ENCODE assay signal across 27 mouse cellular contexts in genomic region chr13:113699928-113700327, GRCm38 (mm10). TPM values are rescaled to one million over a fixed set of nuclear protein-coding genes. Genes with fewer than 3 reads are reported as not detected.
DNase-seq lines count a peak whose midpoint lies in the region; ATAC-seq and TF ChIP-seq lines count a peak whose summit lies in the region.
"Had no signal": no experiment of that assay in that cellular context is flagged by ENCODE, and none has a peak within 500 bp of the region (broad histone marks: within the 10 kb centered on the region; RNA-seq: fewer than 3 reads in every experiment).

No protein-coding gene starts in this region.

- H3K4me2 ChIP-seq in hindbrain, embryonic 14.5 days (replicated peaks): 0 out of 2 replicates have a peak overlapping the region, but pooled peaks have one; percentile 3
- H3K4me2 ChIP-seq in hindbrain, embryonic 12.5 days (replicated peaks): no peak overlapping the region
- no peak overlapping the region for H3K4me2 ChIP-seq in midbrain, embryonic 11.5 days
- no peak overlapping the region for H3K4me2 ChIP-seq in midbrain, embryonic 13.5 days (replicated peaks)
- peak overlapping the region; percentile 41 for H3K4me2 ChIP-seq in liver, embryonic 13.5 days
- H3K4me2 ChIP-seq in midbrain, postnatal 0 days (ENCODE audit: low read depth, low read length, poor library complexity, severe bottlenecking): peak overlapping the region; percentile 33
- H3K4me2 ChIP-seq: embryonic facial prominence, embryonic 12.5 days; heart, embryonic 13.5 days; kidney, embryonic 15.5 days; limb, embryonic 15.5 days had no signal

- H3K27me3 ChIP-seq in hindbrain, embryonic 14.5 days (ENCODE audit: control insufficient read depth, insufficient read depth, low read length): no peaks in the 10 kb centered on the region
- H3K27me3 ChIP-seq in hindbrain, embryonic 12.5 days: no peaks in the 10 kb centered on the region
- no peaks in the 10 kb centered on the region for H3K27me3 ChIP-seq in midbrain, embryonic 11.5 days (ENCODE audit: control insufficient read depth, insufficient read depth, low read length)
- H3K27me3 ChIP-seq in midbrain, embryonic 13.5 days: no peaks in the 10 kb centered on the region
- no peaks in the 10 kb centered on the region for H3K27me3 ChIP-seq in liver, embryonic 13.5 days
- no peaks in the 10 kb centered on the region for H3K27me3 ChIP-seq in midbrain, postnatal 0 days (ENCODE audit: insufficient read depth, low read length)
- H3K27me3 ChIP-seq: embryonic facial prominence, embryonic 12.5 days; heart, embryonic 13.5 days; kidney, embryonic 15.5 days; limb, embryonic 15.5 days; megakaryocyte, embryonic 14.5 days; Patski had no signal

- no peaks in the 10 kb centered on the region for H3K9me3 ChIP-seq in hindbrain, embryonic 14.5 days (ENCODE audit: control insufficient read depth, low read length)
- no peaks in the 10 kb centered on the region for H3K9me3 ChIP-seq in hindbrain, embryonic 12.5 days (replicated peaks)
- no peaks in the 10 kb centered on the region for H3K9me3 ChIP-seq in midbrain, embryonic 11.5 days (ENCODE audit: control insufficient read depth, low read length)
- H3K9me3 ChIP-seq in midbrain, embryonic 13.5 days: 0 out of 2 replicates have a peak, but pooled peaks cover 2% of the 10 kb centered on the region
- H3K9me3 ChIP-seq in liver, embryonic 13.5 days (replicated peaks): no peaks in the 10 kb centered on the region
- no peaks in the 10 kb centered on the region for H3K9me3 ChIP-seq in midbrain, postnatal 0 days (ENCODE audit: low read length)
- H3K9me3 ChIP-seq: limb, embryonic 15.5 days had no signal

- no peaks in the 10 kb centered on the region for H3K36me3 ChIP-seq in hindbrain, embryonic 14.5 days (replicated peaks; ENCODE audit: control insufficient read depth, insufficient read depth)
- no peaks in the 10 kb centered on the region for H3K36me3 ChIP-seq in hindbrain, embryonic 12.5 days
- H3K36me3 ChIP-seq in midbrain, embryonic 11.5 days (ENCODE audit: control insufficient read depth, insufficient read depth, low read length): no peaks in the 10 kb centered on the region
- H3K36me3 ChIP-seq in midbrain, embryonic 13.5 days: no peaks in the 10 kb centered on the region
- no peaks in the 10 kb centered on the region for H3K36me3 ChIP-seq in liver, embryonic 13.5 days
- H3K36me3 ChIP-seq in midbrain, postnatal 0 days (ENCODE audit: insufficient read depth, low read length): no peaks in the 10 kb centered on the region
- H3K36me3 ChIP-seq: embryonic facial prominence, embryonic 12.5 days; heart, embryonic 13.5 days; kidney, embryonic 15.5 days; limb, embryonic 15.5 days had no signal

- TF ChIP-seq CTCF in midbrain, postnatal 0 days (IDR thresholded peaks at IDR 0.05): no peak

- DNase-seq in hindbrain, embryonic 14.5 days (ENCODE audit: low spot score): no peak
- DNase-seq in midbrain, embryonic 11.5 days (ENCODE audit: low spot score, missing footprints): peak; percentile 45
- DNase-seq in liver, embryonic 13.5 days: no peak
- DNase-seq in midbrain, postnatal 0 days (ENCODE audit: low spot score): no peak
- no peak for DNase-seq in thymus, postnatal 10 days (ENCODE audit: low spot score in 2 of 2)
- DNase-seq: adrenal gland, adult 2 months; cerebellum, adult 11-12 months; gastrocnemius, postnatal 14 days; heart, adult 18-20 months; heart, postnatal 14 days; kidney, adult 11 months; kidney, postnatal 36 days; lung, postnatal 36 days; spleen, adult 18-20 months; thymus, postnatal 25 days had no signal

- no peak overlapping the region for H3K9ac ChIP-seq in hindbrain, embryonic 14.5 days
- no peak overlapping the region for H3K9ac ChIP-seq in hindbrain, embryonic 12.5 days
- no peak overlapping the region for H3K9ac ChIP-seq in midbrain, embryonic 11.5 days (ENCODE audit: low read length)
- no peak overlapping the region for H3K9ac ChIP-seq in midbrain, embryonic 13.5 days (replicated peaks)
- H3K9ac ChIP-seq in liver, embryonic 13.5 days: no peak overlapping the region
- H3K9ac ChIP-seq in midbrain, postnatal 0 days (replicated peaks; ENCODE audit: low read length, poor library complexity, severe bottlenecking): no peak overlapping the region
- H3K9ac ChIP-seq: embryonic facial prominence, embryonic 12.5 days; heart, embryonic 13.5 days; kidney, embryonic 15.5 days; limb, embryonic 15.5 days had no signal

- 0 out of 2 replicates have a peak overlapping the region, but pooled peaks have one; percentile 9 for H3K27ac ChIP-seq in hindbrain, embryonic 14.5 days
- H3K27ac ChIP-seq in hindbrain, embryonic 12.5 days: no peak overlapping the region
- no peak overlapping the region for H3K27ac ChIP-seq in midbrain, embryonic 11.5 days (ENCODE audit: low read depth, low read length)
- H3K27ac ChIP-seq in midbrain, embryonic 13.5 days: no peak overlapping the region
- no peak overlapping the region for H3K27ac ChIP-seq in liver, embryonic 13.5 days
- H3K27ac ChIP-seq in midbrain, postnatal 0 days (ENCODE audit: low read depth, low read length): no peak overlapping the region
- H3K27ac ChIP-seq: embryonic facial prominence, embryonic 12.5 days; heart, embryonic 13.5 days; kidney, embryonic 15.5 days; limb, embryonic 15.5 days had no signal

- 91% methylated on average over 8 of the region's 8 CpGs for whole genome bisulfite sequencing in hindbrain, embryonic 14.5 days
- WGBS in hindbrain, embryonic 12.5 days: 94% methylated on average over 8 of the region's 8 CpGs
- 88% methylated on average over 8 of the region's 8 CpGs for WGBS in midbrain, embryonic 11.5 days
- 77% methylated on average over 8 of the region's 8 CpGs for WGBS in midbrain, embryonic 13.5 days
- 88% methylated on average over 8 of the region's 8 CpGs for WGBS in liver, embryonic 13.5 days (ENCODE audit: insufficient replicate concordance)
- WGBS in midbrain, postnatal 0 days: 66% methylated on average over 8 of the region's 8 CpGs

- ATAC-seq in hindbrain, embryonic 14.5 days (ENCODE audit: low FRiP score): no peak
- no peak for ATAC-seq in hindbrain, embryonic 12.5 days (ENCODE audit: low FRiP score)
- no peak for ATAC-seq in midbrain, embryonic 11.5 days (ENCODE audit: low FRiP score)
- ATAC-seq in midbrain, embryonic 13.5 days: no peak
- ATAC-seq in liver, embryonic 13.5 days (ENCODE audit: low read depth): no peak
- no peak for ATAC-seq in midbrain, postnatal 0 days (ENCODE audit: low FRiP score)
- ATAC-seq: Patski had no signal

- no peak overlapping the region for H3K4me3 ChIP-seq in hindbrain, embryonic 14.5 days (replicated peaks; ENCODE audit: low read length)
- H3K4me3 ChIP-seq in hindbrain, embryonic 12.5 days: no peak overlapping the region
- H3K4me3 ChIP-seq in midbrain, embryonic 11.5 days (ENCODE audit: low read depth, low read length): no peak overlapping the region
- no peak overlapping the region for H3K4me3 ChIP-seq in midbrain, embryonic 13.5 days (replicated peaks)
- no peak overlapping the region for H3K4me3 ChIP-seq in liver, embryonic 13.5 days (replicated peaks)
- no peak overlapping the region for H3K4me3 ChIP-seq in midbrain, postnatal 0 days (ENCODE audit: low read depth, low read length)
- H3K4me3 ChIP-seq: embryonic facial prominence, embryonic 12.5 days; heart, embryonic 13.5 days; kidney, embryonic 15.5 days; limb, embryonic 15.5 days had no signal

- peaks cover 18% of the 10 kb centered on the region; the same call in 1 of the 2 replicates for H3K4me1 ChIP-seq in hindbrain, embryonic 14.5 days (replicated peaks; ENCODE audit: control insufficient read depth, insufficient read depth, low read length)
- 0 out of 2 replicates have a peak, but pooled peaks cover 4% of the 10 kb centered on the region for H3K4me1 ChIP-seq in hindbrain, embryonic 12.5 days
- peaks cover 4% of the 10 kb centered on the region for H3K4me1 ChIP-seq in midbrain, embryonic 11.5 days (ENCODE audit: control insufficient read depth, insufficient read depth, low read length)
- peaks cover 34% of the 10 kb centered on the region for H3K4me1 ChIP-seq in midbrain, embryonic 13.5 days (replicated peaks)
- peaks cover 12% of the 10 kb centered on the region for H3K4me1 ChIP-seq in liver, embryonic 13.5 days (replicated peaks)
- 0 out of 2 replicates have a peak, but pooled peaks cover 2% of the 10 kb centered on the region for H3K4me1 ChIP-seq in midbrain, postnatal 0 days (ENCODE audit: insufficient read depth, low read length)
- H3K4me1 ChIP-seq: heart, embryonic 13.5 days; limb, embryonic 15.5 days; megakaryocyte, embryonic 14.5 days had no signal

RNA-seq across cellular contexts. Expression of gene Hspb3, which starts 36.5 kb away (rescaled TPM):
- polyA plus RNA-seq in hindbrain, embryonic 14.5 days (2014; fragmentation: Nextera tagmentation; extraction: Ambion mirVana): 0.25 TPM in 1 of 2 replicates, not detected in the other
- 0.76 and 1.6 TPM in 2 replicates for polyA plus RNA-seq in hindbrain, embryonic 12.5 days (2016; fragmentation: Nextera tagmentation; extraction: Ambion mirVana)
- not detected in 2 replicates for polyA plus RNA-seq in midbrain, embryonic 11.5 days (2014; fragmentation: Nextera tagmentation; extraction: Ambion mirVana)
- 0.28 TPM in 1 of 2 replicates, not detected in the other for polyA plus RNA-seq in midbrain, embryonic 13.5 days (2015; fragmentation: Nextera tagmentation; extraction: Ambion mirVana)
- polyA plus RNA-seq in liver, embryonic 13.5 days (2015; fragmentation: Nextera tagmentation; extraction: Ambion mirVana): 0.22 and 0.24 TPM in 2 replicates
- not detected in 2 replicates for total RNA-seq in midbrain, postnatal 0 days (2014; rRNA removed)
- 0.82 and 1.0 TPM in 2 replicates for polyA plus RNA-seq in midbrain, postnatal 0 days (2015; fragmentation: Nextera tagmentation; extraction: Ambion mirVana)
- total RNA-seq: adrenal gland, adult 2 months; ES-E14 had no signal
- polyA plus RNA-seq: adrenal gland, adult 2 months; forebrain, embryonic 11.5 days; hindbrain, embryonic 11.5 days; Patski; testis, adult 2 months had no signal

Comparison
In these comparisons a context has a peak if more than half of its experiments do, and no peak if none do; other contexts are left out.
1. H3K4me2 ChIP-seq: peak in hindbrain, embryonic 14.5 days (single experiment), liver, embryonic 13.5 days (single experiment) and midbrain, postnatal 0 days (single experiment); none in hindbrain, embryonic 12.5 days (single experiment), midbrain, embryonic 11.5 days (single experiment) and midbrain, embryonic 13.5 days (single experiment).